Mouse (Mus musculus): ENCODE results near the gene Ugt3a1. TPM values are rescaled to one million over a fixed set of nuclear protein-coding genes. Genes with fewer than 3 reads are reported as not detected.

Gene Ugt3a1
- polyA plus RNA-seq, 1 experiment from 2014 or later, result 1.4 TPM

DNA sequence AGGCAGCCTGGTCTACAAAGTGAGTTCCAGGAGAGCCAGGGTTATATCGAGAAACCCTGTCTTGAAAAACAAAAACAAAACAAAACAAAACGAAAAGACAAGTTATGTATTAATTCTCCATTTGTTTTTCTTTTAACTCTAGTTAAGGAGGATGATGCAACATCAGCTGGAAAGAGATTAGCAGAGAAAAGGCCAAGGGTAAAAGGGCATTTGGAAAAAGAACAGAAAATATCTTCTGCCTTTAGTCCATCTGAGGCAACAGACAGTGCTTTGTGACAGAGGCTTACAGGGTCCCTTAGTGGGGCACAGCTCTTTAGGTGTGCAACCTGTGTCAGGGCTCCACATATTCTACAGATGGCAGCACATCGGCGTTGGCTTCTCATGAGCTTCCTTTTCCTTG lies 58.7 kb downstream of the Ugt3a1 start, which contains the start of gene Ugt3a2:
Gene Ugt3a2 (plus strand): TSS at position 210 of the 400 bp plus-strand sequence.
- no peak within 1 kb of the TSS for H3K4me3 ChIP-seq (replicated peaks)
- 60% methylated on average over 4 of the region's 4 CpGs for WGBS (ENCODE audit: insufficient replicate concordance)
- no peak for ATAC-seq (ENCODE audit: insufficient read depth)

DNA sequence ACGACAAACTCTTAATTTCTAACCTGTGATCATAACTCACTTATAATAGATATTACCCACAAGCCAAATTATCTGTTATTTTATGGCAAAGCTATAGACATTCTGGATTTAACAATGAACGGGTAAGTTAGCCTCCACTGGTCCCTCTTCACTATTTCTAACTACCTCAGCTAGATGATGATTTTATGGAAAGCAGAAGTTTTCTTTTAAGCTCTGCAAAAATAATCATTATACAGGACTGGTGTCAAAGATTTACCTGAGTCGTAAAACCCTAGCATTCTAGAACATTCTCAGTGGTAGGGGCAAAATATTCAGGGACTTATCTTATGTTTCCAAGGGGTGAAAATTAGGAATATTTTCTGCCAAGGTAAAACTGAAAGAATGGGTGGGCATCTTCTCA lies 59.9 kb downstream of the Ugt3a1 start:
- 58% methylated on average over 3 of the region's 3 CpGs for WGBS (ENCODE audit: insufficient replicate concordance)
- H3K9me3 ChIP-seq (replicated peaks), result no peaks in the 10 kb centered on the region
- no peak overlapping the region for H3K4me2 ChIP-seq
- no peak overlapping the region for H3K27ac ChIP-seq (replicated peaks)
- H3K4me1 ChIP-seq (replicated peaks), result no peaks in the 10 kb centered on the region
- H3K4me3 ChIP-seq (replicated peaks), result no peak overlapping the region
- ATAC-seq (ENCODE audit: insufficient read depth), result no peak
- H3K36me3 ChIP-seq (replicated peaks), result no peaks in the 10 kb centered on the region
- no peaks in the 10 kb centered on the region for H3K27me3 ChIP-seq
- no peak overlapping the region for H3K9ac ChIP-seq

More for the DNA sequence above, 58.7 kb downstream of the Ugt3a1 start, which contains the start of gene Ugt3a2:
- H3K9me3 ChIP-seq (replicated peaks), result no peaks in the 10 kb centered on the region
- H3K27ac ChIP-seq (replicated peaks), result no peak within 1 kb of the TSS
- H3K4me2 ChIP-seq, result no peak within 1 kb of the TSS
- no peaks in the 10 kb centered on the region for H3K4me1 ChIP-seq (replicated peaks)
- no peaks in the 10 kb centered on the region for H3K27me3 ChIP-seq
- no peak within 1 kb of the TSS for H3K9ac ChIP-seq
- H3K36me3 ChIP-seq (replicated peaks), result no peaks in the 10 kb centered on the region

DNA sequence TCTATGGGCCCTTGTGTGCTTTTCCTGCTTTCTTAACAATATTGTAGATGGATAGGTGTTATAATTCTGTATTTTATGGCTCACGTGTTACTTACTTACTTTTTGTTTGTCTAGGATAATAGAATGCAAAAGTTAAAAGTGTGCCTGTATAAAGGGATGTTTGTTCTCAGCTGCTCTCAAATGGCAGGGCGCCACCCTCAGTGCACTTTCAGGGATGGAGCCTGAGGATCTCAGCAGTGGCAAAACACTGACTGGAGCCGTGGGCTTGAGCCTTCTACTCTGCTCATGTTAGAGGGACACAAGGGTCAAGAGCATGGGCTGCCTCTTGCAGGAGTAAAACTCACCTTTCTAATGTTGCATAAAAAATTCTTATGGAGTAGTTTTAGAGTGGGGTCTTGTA lies 60.3 kb downstream of the Ugt3a1 start:
- 54% methylated on average over 3 of the region's 3 CpGs for WGBS (ENCODE audit: insufficient replicate concordance)
- H3K9me3 ChIP-seq (replicated peaks), result no peaks in the 10 kb centered on the region
- no peaks in the 10 kb centered on the region for H3K27me3 ChIP-seq
- H3K36me3 ChIP-seq (replicated peaks), result no peaks in the 10 kb centered on the region
- H3K4me1 ChIP-seq (replicated peaks), result no peaks in the 10 kb centered on the region
- H3K4me3 ChIP-seq (replicated peaks), result no peak overlapping the region
- H3K4me2 ChIP-seq, result no peak overlapping the region
- H3K27ac ChIP-seq (replicated peaks), result no peak overlapping the region
- H3K9ac ChIP-seq, result no peak overlapping the region
- no peak for ATAC-seq (ENCODE audit: insufficient read depth)

DNA sequence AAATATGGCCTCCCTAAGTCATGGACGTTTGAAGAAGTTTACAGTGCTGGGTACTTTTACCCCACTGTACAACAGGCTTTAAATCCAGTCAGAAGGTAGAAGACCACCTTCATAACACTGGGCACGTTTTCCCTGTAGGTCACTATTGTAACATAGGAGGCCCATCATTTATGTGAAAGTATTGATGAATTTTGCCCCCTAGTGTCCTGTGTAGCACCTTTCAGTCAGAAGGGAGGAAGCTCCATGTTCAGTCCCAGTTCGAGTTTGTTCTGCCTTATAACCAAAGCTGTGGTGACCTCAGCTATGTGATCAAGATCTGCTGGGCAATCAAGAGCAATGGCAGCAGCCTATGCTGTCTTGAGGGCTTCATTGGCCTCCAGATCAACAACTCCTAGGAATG lies 72.1 kb downstream of the Ugt3a1 start:
- Histone ChIP-seq H3K9ac (no peak overlapping the region), H3K27ac (replicated peaks) (no peak overlapping the region), H3K27me3 (no peaks in the 10 kb centered on the region), H3K4me1 (replicated peaks) (no peaks in the 10 kb centered on the region), H3K9me3 (replicated peaks) (no peaks in the 10 kb centered on the region), H3K4me3 (replicated peaks) (no peak overlapping the region), H3K36me3 (replicated peaks) (no peaks in the 10 kb centered on the region), H3K4me2 (no peak overlapping the region)
- no peak for ATAC-seq (ENCODE audit: insufficient read depth)
- 21% methylated on average over 3 of the region's 3 CpGs for WGBS (ENCODE audit: insufficient replicate concordance)

DNA sequence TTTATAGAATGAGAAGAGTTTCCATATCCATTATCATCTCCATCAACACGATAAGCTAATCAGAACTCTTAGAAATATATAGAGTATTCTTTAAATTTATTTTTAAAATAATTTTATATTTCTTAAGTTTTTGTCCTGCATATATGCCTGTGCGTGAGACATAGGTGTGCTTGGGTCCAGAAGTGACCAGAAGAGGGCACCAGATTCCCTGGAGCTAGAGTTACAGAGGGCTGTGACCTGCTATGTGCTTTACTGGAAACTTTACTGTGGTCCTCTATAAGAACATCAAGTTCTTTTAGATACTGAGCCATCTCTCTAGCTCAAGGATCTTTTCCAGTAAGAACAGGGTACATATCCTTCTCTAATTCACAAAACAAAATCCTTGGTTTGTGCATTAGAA lies 86.1 kb downstream of the Ugt3a1 start:
- no peak overlapping the region for H3K4me2 ChIP-seq
- no peak overlapping the region for H3K9ac ChIP-seq
- ATAC-seq (ENCODE audit: insufficient read depth), result no peak
- no peaks in the 10 kb centered on the region for H3K36me3 ChIP-seq (replicated peaks)
- H3K27ac ChIP-seq (replicated peaks), result no peak overlapping the region
- no peaks in the 10 kb centered on the region for H3K9me3 ChIP-seq (replicated peaks)
- no peaks in the 10 kb centered on the region for H3K27me3 ChIP-seq
- no peak overlapping the region for H3K4me3 ChIP-seq (replicated peaks)
- no peaks in the 10 kb centered on the region for H3K4me1 ChIP-seq (replicated peaks)
- WGBS (ENCODE audit: insufficient replicate concordance), result 58% methylated on average over 2 of the region's 2 CpGs

Other genes with a start within 250 kb of the Ugt3a1 start
- gene Nadk2, start 205.6 kb upstream of the Ugt3a1 start, polyA plus RNA-seq (2015; fragmentation: Nextera tagmentation; extraction: Ambion mirVana), result 97.8 and 101 TPM in 2 replicates
- 1.4 and 1.8 TPM in 2 replicates for gene Lmbrd2, start 136.3 kb upstream of the Ugt3a1 start, polyA plus RNA-seq (2015; fragmentation: Nextera tagmentation; extraction: Ambion mirVana)
- 19.5 and 20.6 TPM in 2 replicates for gene Skp2, start 121.5 kb upstream of the Ugt3a1 start, polyA plus RNA-seq (2015; fragmentation: Nextera tagmentation; extraction: Ambion mirVana)
- 1.6 and 2.2 TPM in 2 replicates for gene Ugt3a2, start 58.7 kb downstream of the Ugt3a1 start, polyA plus RNA-seq (2015; fragmentation: Nextera tagmentation; extraction: Ambion mirVana)
- 0.50 and 0.92 TPM in 2 replicates for gene Capsl, start 159.1 kb downstream of the Ugt3a1 start, polyA plus RNA-seq (2015; fragmentation: Nextera tagmentation; extraction: Ambion mirVana)

All from liver, embryonic 15.5 days (tissue).